Mouse (Mus musculus) c-Kit-positive CD71-positive TER-119-negative erythroid progenitor cells, embryonic 14.5 days (primary cell): Measurements from ENCODE around the gene Tchh.
"Not testable (repeated sequence)": the region's sequence is repeated elsewhere in the genome, so short reads cannot be mapped to it uniquely, and the experiment has no call there.

Source experiments
- DNase-seq: peaks from one replicate; pipeline ENCODE4 v3.0.0-alpha.2; 2013; ENCODE audit warnings: low read depth

Gene Tchh

DNA sequence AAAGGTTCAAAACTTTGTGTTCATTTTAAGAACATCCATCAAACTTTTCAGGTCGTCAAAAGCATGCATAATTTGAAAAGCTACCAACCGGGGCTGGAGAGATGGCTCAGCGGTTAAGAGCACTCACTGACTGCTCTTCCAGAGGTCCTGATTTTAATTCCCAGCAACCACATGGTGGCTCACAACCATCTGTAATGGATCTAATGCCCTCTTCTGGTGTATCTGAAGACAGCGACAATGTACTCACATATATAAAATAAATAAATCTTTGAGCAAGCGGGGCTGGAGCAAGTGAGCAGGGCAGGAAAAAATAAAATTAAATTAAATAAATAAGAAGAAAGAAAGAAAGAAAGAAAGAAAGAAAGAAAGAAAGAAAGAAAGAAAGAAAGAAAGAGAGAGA lies 52.6 kb downstream of the Tchh start:
- DNase-seq: not testable (repeated sequence)

DNA sequence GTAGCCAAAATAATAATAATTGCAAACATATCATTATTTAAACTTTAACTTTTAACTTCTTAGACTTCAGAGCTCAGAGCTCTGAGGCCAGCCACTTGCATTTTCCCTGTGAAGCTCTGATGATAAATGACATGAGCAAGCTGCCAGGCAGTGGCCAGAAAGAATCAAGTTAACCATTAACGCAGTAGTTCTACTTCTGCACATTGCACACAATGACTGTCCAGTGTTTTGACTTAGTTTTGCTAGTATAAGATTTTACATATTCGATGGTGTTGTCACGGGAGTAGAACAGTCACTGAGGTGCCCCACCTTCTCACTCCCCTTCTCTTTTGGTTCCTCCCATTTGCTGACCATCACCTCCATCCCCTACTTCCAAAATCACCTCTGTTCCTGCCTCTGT lies 55.0 kb downstream of the Tchh start:
- DNase-seq: no peak
